Mouse (Mus musculus) megakaryocyte, embryonic 14.5 days (primary cell): ENCODE measurements at regions not wholly inside any gene's neighbourhood (a gene's known extent, or its start where the extent isn't known, plus 50 kb on each side); places are given as distances from the start of the nearest gene placed in this dataset.

Source experiments
- FLI1 ChIP-seq: IDR thresholded peaks from 2 replicates; pipeline ENCODE4 v1.6.1; 2012; ENCODE audit warnings: low read length, inconsistent platforms, mixed read lengths
- GATA1 ChIP-seq: IDR thresholded peaks from 3 replicates; pipeline ENCODE4 v1.6.1; 2012; ENCODE audit warnings: mixed read lengths, low read length, inconsistent platforms, borderline replicate concordance

DNA sequence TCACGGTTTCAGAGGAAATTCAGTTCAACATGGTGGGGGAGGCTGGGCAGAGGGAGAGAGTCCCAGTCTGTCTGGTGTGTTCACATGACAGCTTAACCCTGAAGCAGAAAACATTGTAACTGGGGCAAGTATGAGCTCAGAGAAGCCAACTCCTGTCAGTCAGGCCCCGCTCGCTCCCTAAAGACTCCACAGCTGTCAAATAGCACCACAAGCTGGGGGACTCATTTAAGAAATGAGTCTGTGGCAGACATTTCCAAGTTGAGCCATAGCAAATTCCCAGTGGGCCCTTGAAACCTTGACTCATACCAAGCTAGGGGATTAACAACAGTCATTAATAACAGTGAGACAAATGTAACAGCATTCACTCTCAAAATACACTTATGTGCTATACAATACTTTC, 160.4 kb downstream of the Tomm20 start:
- TF ChIP-seq GATA1 (no peak), FLI1 (no peak)
